Mouse (Mus musculus) brain, embryonic 14.5 days (tissue): ENCODE measurements at regions not wholly inside any gene's neighbourhood (a gene's known extent, or its start where the extent isn't known, plus 50 kb on each side); places are given as distances from the start of the nearest gene placed in this dataset.

Experiments
- CTCF ChIP-seq: fragments of 200-500 bp; IDR thresholded peaks from 2 replicates; pipeline ENCODE4 v1.5.1; 2012; ENCODE audit warnings: inconsistent platforms, mild to moderate bottlenecking, moderate library complexity, borderline replicate concordance; ENCODE audit not compliant: insufficient read depth, insufficient read length; ENCODE audit errors: extremely low read depth
- POLR2A ChIP-seq: fragments of 200-500 bp; IDR thresholded peaks from 2 replicates; pipeline ENCODE4 v1.6.1; 2012; ENCODE audit warnings: mild to moderate bottlenecking, inconsistent platforms, borderline replicate concordance; ENCODE audit not compliant: poor library complexity, insufficient read depth, insufficient read length, severe bottlenecking; ENCODE audit errors: extremely low read depth

- TF ChIP-seq CTCF, result no peak
- TF ChIP-seq POLR2A, result no peak
Observed at GRCm38 (mm10) chr9:83704186-83704585, 101.9 kb downstream of the Elovl4 start.
